Mouse (Mus musculus): ENCODE measurements at regions not wholly inside any gene's neighbourhood (a gene's known extent, or its start where the extent isn't known, plus 50 kb on each side); places are given as distances from the start of the nearest gene placed in this dataset.

DNA sequence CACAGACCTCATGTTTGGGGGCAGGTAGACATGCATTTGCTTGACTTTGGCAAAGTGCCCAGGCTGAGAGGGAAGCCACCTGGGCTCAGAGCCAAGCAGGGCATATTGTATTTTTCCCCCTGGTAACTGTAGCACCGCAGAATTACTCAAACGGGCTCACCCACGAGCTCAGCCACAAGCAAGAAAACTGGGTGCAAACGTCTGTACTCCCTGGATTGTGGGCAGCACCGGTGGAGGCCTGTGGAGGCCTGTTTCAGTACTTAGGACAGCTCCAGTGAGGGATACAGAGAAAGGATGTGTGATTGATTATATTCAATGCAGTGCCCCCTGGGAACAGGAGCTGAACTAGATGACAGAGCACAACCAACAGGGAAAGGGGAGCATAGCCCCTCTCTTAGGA, 135.6 kb upstream of the Vstm2b start:
- DNase-seq: peak; percentile 59 to 61

GRCm38 (mm10) chr7:40766142-40766541, 132.0 kb upstream of the Vstm2b start:
- no peak for DNase-seq

DNA sequence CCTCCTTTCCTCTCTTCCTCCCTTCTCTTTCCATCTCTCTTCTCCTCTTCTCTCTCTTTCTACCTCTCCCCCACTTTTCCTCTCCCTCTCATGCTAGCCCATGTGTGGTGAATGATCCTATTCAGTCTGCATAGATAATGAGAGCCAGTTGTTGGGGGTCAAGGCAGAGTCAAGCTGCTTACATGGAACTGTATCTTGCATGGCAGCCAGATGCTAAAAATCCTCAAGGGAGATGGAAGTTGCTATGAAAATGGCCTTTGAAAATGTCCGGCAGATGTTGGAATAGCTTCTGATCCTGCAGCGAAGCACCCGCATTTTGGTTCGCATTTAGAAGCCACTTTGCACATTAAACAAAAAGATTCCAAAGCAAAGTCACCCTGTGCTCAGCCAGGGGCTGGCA, 121.9 kb upstream of the Vstm2b start:
- DNase-seq: no peak

DNA sequence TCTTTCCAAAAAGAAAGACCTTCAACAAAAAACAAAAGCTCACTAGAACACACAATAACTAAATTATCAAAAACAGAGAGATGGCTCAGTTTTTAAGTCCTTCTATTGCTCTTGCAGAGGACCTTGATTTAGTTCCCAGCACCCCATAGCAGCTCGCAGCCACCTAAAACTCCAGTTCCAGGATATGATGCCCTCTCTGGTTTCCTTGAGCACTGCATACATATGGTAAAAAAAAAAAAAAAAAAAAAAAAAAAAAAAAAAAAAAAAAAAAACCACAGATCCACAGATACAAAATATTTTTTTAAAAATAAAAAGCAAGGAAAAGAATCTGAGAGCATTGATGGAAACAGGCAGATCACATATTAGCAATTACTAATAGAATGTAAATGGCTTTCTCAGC, 113.2 kb upstream of the Vstm2b start:
- no peak for DNase-seq

- peak in 1 of 2 experiments; percentile 17 for DNase-seq
Measured at GRCm38 (mm10) chr7:40786758-40787157, 111.4 kb upstream of the Vstm2b start.

DNA sequence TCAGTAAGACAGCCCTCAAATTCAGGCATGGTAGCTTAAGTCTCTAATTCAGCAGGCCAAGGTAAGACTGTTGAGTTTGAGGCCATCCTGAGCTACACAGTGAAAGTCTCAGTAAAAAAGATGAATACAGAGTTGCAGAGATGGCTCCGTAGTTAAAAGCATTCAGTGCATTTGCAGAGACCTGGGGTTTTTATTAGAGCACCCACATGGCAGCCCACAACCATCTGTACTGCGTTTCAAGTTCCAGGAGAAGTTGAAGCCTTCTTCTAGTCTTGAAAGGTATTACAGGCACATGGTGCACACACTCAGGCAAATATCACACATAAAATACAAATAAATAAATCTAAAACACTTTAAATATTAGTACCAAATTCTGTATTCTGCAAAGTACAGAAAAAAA, 109.6 kb upstream of the Vstm2b start:
- no peak for DNase-seq

DNA sequence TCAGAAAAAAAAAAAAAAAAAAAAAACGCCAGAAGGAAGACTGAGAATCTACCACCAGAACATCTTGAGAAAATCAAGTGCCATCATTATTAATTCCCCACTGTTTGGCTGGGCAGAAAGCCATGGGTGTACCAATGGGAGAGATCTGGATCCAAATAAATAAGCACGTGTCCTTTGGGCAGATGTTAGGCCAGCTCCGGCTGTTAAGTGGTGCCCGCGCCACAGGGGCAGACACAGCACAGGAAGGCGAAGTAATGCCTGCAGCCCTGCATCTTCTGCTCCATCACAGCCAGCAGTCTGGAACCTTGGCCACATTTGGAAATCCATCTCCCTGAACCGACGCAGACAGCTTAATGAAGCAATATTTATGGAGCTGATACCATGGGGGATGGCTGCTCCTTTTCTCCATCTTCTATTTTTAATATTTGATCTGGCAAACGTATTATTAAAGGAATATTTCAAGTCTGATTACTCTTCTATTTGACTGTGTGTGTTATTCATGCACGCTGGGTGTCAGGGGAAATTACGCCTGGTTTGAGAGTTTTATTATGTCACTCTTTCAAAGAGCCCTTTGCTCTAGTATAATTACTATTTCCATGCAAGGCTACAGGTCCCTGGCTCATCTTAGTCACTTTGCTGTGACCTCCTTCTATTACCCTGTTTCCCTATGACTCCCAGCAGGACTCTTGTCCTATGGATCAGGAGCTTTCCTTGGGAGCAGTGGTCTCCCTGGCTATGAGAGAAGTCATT, 103.5 kb upstream of the Vstm2b start:
- DNase-seq: peak; percentile 56 to 72

DNA sequence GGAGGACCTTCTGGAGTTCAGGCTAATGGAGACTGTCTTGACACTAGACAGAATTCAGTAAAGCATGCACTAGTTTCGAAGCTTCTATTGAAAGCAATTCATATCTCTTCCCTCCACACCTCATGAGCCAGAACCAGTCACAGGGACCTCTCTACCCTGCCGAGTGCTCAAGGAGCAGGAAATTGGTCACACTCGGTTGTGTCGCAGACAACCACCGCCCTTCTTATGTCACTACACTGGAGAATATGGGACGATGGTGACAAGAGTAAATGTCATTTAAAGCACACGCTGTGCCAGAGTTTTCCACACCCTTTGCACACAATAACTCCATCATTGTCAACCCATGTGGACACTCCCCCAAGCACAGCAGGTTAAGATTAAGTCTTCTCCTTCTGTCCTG, 98.3 kb upstream of the Vstm2b start:
- DNase-seq: no peak

DNA sequence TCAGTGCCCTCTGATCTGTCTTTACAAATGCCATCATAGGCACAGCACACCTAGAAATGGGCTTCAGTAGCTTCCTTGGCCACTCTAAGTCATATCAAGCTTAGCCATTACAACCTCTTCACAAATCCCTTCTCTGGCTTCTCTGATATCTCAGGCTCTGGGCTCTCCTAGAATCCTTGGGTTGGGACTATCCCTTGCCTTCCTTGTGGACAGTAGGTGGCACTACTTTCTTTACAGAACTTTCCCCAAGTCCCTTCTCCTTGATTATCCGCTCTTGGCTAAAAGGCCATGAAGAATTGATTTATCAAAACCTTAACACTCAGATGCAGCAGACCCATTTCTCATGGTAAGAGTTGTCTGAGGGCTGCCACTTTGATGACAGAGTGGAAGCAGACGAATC, 96.8 kb upstream of the Vstm2b start:
- DNase-seq: no peak

DNA sequence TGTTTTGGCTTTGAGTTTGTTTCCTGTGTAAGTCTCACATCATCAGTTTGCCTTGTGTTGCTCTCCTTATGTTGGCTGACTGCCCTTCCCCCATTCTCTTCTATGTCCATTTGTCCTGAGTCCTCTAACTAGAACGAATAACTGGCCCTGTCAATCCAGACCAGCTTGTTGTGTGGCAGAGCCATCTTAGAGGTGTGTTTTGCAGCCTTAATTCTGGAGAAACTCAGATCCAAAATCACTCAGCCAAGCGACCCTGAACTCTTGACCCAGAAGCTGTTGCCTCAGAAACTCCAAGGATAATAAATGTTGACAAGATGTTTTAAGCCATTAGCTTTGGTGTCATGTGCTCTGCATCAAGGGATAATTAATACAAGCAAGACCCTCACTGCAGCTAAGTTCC, 92.9 kb upstream of the Vstm2b start:
- DNase-seq: no peak

DNA sequence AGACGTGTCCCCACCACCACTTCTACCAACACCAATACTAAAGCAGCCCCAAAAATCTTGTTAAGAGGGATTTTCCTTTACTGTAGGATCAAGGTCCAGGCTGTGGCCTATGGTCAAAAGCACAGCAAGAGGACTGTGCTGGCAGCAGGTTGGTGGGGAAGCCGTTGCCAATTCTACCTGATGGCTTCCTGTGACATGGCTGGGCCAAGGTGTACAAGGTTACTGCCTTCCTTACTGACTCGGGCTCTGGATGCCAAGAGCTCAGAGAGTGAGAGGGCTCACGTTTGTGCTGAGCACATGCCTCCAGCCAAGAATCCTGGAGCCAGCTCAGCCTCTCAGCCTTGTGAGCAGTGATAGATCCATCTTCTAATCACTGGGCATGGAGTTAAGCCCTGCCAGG, 92.3 kb upstream of the Vstm2b start:
- DNase-seq: peak; percentile 73 to 85

- no peak for DNase-seq
Measured at GRCm38 (mm10) chr7:40812952-40813351, 85.2 kb upstream of the Vstm2b start.

DNA sequence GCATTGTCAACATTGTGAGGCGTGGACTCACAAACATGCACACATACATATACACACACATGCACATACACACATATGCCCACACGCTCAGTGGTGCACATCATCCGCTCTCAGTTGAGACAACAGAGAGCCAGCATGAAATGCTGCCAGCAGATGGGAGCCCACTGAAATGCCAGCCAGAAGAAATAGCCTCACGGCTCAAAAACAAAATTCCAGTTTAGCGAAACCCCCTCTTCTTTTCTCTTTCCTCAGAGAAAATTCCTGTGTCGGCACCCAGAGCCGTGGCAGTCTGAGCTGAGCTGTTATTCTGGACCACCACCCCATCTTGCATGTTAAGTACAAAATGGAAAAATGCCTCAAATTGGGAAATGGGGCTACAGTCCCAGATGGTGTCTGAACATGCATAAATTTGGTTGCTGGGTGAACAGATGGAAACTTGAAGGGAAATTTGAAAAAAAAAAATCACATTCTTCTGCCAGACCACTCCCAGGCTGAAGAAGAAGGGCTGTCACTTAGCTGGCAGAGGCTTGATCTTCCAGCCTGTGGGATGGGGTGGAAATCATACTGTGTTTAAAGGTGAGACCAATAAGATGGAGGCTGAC, 72.9 kb upstream of the Vstm2b start:
- peak; percentile 65 to 67 for DNase-seq

DNA sequence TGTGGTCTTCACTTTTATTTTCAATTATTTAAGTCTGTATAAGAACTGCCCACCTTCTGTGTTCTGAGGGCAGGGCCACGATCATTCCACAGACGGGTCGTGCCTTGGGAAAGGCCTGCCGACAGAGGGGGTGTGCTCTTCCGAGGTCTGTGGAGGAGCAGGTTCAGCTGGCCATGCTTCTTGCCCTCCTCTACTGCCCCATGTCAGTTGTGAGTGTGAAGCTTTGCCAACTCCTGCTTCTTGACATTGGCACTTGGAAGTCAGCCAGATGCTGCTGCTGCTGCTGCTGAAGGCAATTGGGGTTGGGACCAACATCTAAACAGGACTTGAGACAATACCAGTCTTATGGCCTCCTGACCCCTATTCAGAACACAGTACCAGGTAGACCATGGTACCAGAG, 68.6 kb upstream of the Vstm2b start:
- DNase-seq: no peak

DNA sequence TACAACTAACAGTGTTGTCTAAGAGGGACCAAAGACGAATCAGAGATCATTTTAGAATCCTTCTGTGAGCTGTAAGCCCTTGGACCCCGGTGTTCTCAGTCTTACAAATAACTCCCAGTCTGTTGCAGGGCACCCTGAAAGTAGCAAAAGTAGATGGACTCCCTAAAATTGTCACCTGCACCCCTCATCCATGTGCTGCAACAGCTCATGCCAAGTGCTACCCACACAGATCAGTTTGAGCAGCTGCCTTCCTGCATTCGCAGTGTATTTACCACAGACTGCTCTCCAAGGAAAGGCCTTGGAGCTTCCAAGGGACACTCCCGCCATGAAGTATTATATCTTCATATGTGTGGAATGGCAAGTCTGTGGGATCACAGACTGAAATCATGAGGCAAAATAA, 66.5 kb upstream of the Vstm2b start:
- DNase-seq: no peak

DNA sequence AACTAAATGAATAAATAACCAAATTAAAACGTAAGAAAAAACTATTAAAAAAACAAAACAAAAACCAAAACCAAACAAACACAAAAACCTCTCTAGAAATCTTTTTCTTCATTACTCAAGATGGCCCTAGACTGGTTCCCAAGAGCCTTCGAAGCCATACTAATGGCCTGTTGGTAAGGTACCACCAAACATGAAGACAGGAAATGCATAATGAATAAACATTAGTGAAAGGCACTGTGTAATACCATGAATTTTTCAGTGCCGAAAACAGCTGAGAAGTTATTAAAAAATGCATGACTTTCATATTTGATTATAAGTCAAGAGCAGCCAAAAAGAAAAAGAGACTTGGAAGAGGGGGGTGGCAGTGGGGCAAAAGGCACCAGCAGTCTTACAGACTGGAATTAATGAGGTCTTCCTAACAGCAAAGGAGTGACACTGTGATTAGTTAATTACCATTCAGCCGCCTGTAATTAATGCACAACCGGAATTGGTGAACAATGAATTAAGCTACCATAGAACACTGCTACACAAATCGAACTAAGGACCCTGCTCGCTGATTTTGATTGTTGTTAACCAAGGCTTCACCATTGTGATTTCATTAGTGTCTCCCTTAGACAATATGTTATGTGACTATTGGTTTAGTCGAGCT, 55.7 kb upstream of the Vstm2b start:
- DNase-seq: no peak

DNA sequence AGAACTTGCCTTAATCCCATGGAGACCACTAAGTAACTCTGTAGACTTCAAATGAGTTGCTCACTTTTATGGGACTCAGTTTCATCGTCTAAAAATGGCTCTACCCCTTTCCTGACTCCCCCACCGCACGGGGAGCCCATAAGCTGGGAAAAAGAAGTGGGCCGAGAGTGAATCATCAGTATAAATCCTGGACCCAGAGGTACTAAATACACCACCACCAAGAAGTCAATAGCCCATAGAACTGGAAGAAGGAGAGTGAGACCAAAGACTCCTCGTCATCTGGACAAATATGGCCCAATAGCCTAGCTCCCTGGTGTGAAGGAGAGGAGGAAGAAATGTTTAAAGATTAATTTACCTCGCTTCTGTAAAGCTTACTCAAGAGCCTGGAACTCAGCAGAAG, 51.6 kb upstream of the Vstm2b start:
- no peak for DNase-seq

All from cerebellum, postnatal 14 days (tissue).